Mouse (Mus musculus) heart, adult 2 months (tissue): ENCODE data around the gene Pmpcb.

Experiments used
- CTCF ChIP-seq: fragments of 200-600 bp; IDR thresholded peaks from 2 replicates; pipeline ENCODE4 v1.8.1; 2022; ENCODE audit warnings: antibody characterized with exemption, mild to moderate bottlenecking, moderate library complexity
- POLR2A ChIP-seq: fragments of 200-500 bp; IDR thresholded peaks from 2 replicates; pipeline ENCODE4 v1.6.1; 2011; ENCODE audit warnings: mild to moderate bottlenecking, low read depth, low read length, control low read depth; ENCODE audit not compliant: insufficient read depth

GRCm38 (mm10) chr5:21744651-21745050 lies 7.7 kb downstream of the Pmpcb start:
- TF ChIP-seq CTCF = no peak
- no peak for TF ChIP-seq POLR2A
